Mouse (Mus musculus): ENCODE data around the gene Plekha7. TPM values are rescaled to one million over a fixed set of nuclear protein-coding genes. Genes with fewer than 3 reads are reported as not detected.

Plekha7 gene
- total RNA-seq, 2 experiments from 2014 or later: 0.16 to 0.18 TPM

GRCm38 (mm10) chr7:116137149-116137548 is 171.0 kb downstream of the Plekha7 start:
- no peak for ATAC-seq (ENCODE audit: poor library complexity, severe bottlenecking)

- ATAC-seq (ENCODE audit: poor library complexity, severe bottlenecking): no peak
Observed at GRCm38 (mm10) chr7:116134413-116135292, 173.5 kb downstream of the Plekha7 start.

GRCm38 (mm10) chr7:116132078-116132477 is 176.1 kb downstream of the Plekha7 start:
- ATAC-seq (ENCODE audit: poor library complexity, severe bottlenecking): peak; percentile 71

- no peak for ATAC-seq (ENCODE audit: poor library complexity, severe bottlenecking)
Observed at GRCm38 (mm10) chr7:116131390-116131789, 176.8 kb downstream of the Plekha7 start.

- no peak for ATAC-seq (ENCODE audit: poor library complexity, severe bottlenecking)
Observed at GRCm38 (mm10) chr7:116129374-116129773, 178.8 kb downstream of the Plekha7 start.

GRCm38 (mm10) chr7:116128286-116128685 is 179.9 kb downstream of the Plekha7 start:
- ATAC-seq (ENCODE audit: poor library complexity, severe bottlenecking): no peak

GRCm38 (mm10) chr7:116127052-116127451 is 181.1 kb downstream of the Plekha7 start:
- no peak for ATAC-seq (ENCODE audit: poor library complexity, severe bottlenecking)

GRCm38 (mm10) chr7:116125671-116126070 is 182.5 kb downstream of the Plekha7 start:
- ATAC-seq (ENCODE audit: poor library complexity, severe bottlenecking): no peak

GRCm38 (mm10) chr7:116124057-116124456 is 184.1 kb downstream of the Plekha7 start:
- ATAC-seq (ENCODE audit: poor library complexity, severe bottlenecking): no peak

- ATAC-seq (ENCODE audit: poor library complexity, severe bottlenecking): no peak
Observed at GRCm38 (mm10) chr7:116123597-116123985, 184.6 kb downstream of the Plekha7 start.

- no peak for ATAC-seq (ENCODE audit: poor library complexity, severe bottlenecking)
Observed at GRCm38 (mm10) chr7:116122981-116123596, 185.1 kb downstream of the Plekha7 start.

- ATAC-seq (ENCODE audit: poor library complexity, severe bottlenecking): no peak
Observed at GRCm38 (mm10) chr7:116121202-116121601, 187.0 kb downstream of the Plekha7 start.

GRCm38 (mm10) chr7:116120737-116121136 is 187.4 kb downstream of the Plekha7 start:
- ATAC-seq (ENCODE audit: poor library complexity, severe bottlenecking): no peak

GRCm38 (mm10) chr7:116119306-116119857 is 188.8 kb downstream of the Plekha7 start:
- ATAC-seq (ENCODE audit: poor library complexity, severe bottlenecking): no peak

GRCm38 (mm10) chr7:116115991-116116390 is 192.2 kb downstream of the Plekha7 start:
- no peak for ATAC-seq (ENCODE audit: poor library complexity, severe bottlenecking)

- ATAC-seq (ENCODE audit: poor library complexity, severe bottlenecking): 0 out of 2 replicates have a peak, but pooled peaks have one; percentile 10
Observed at GRCm38 (mm10) chr7:116115216-116115930, 192.8 kb downstream of the Plekha7 start.

GRCm38 (mm10) chr7:116111546-116111945 is 196.6 kb downstream of the Plekha7 start:
- no peak for ATAC-seq (ENCODE audit: poor library complexity, severe bottlenecking)

GRCm38 (mm10) chr7:116110661-116111060 is 197.5 kb downstream of the Plekha7 start:
- ATAC-seq (ENCODE audit: poor library complexity, severe bottlenecking): no peak

- no peak for ATAC-seq (ENCODE audit: poor library complexity, severe bottlenecking)
Observed at GRCm38 (mm10) chr7:116103091-116103490, 205.1 kb downstream of the Plekha7 start.

GRCm38 (mm10) chr7:116099952-116100528 is 208.1 kb downstream of the Plekha7 start:
- ATAC-seq (ENCODE audit: poor library complexity, severe bottlenecking): no peak

GRCm38 (mm10) chr7:116093466-116093850 is 214.7 kb downstream of the Plekha7 start:
- peak; percentile 69 for ATAC-seq (ENCODE audit: poor library complexity, severe bottlenecking)

Data from megakaryocyte, adult 5-6 weeks (primary cell).